Mouse (Mus musculus) heart, embryonic 14.5 days (tissue): ENCODE measurements at regions not wholly inside any gene's neighbourhood (a gene's known extent, or its start where the extent isn't known, plus 50 kb on each side); places are given as distances from the start of the nearest gene placed in this dataset.

Experiments used
- ATAC-seq: fragments of 200-750 bp; cut with Nextera tagmentation; 2 replicates; pipeline ENCODE4 v1.8.0; 2017; ENCODE audit warnings: low read depth, moderate TSS enrichment; ENCODE audit not compliant: insufficient number of reproducible peaks, insufficient read depth, low FRiP score
- H3K27ac ChIP-seq, 2 experiments: fragments of 200-500 bp in 1 of 2; fragments of 300-500 bp in 1 of 2; sonication (generic) in 1 of 2; replicated peaks in 1 of 2; 2 replicates each; pipeline ENCODE4 v1.5.1; 2012 to 2014; ENCODE audit warnings: low read depth in 2 of 2, low read length in 2 of 2, control low read depth in 1 of 2, mild to moderate bottlenecking in 1 of 2, mixed read lengths in 1 of 2; ENCODE audit not compliant: control insufficient read depth in 1 of 2, insufficient read depth in 1 of 2
- H3K27me3 ChIP-seq: fragments of 300-500 bp; sonication (generic); 2 replicates; pipeline ENCODE4 v1.6.1; 2014; ENCODE audit warnings: mild to moderate bottlenecking, low read length, control low read depth; ENCODE audit not compliant: control insufficient read depth, insufficient read depth
- H3K36me3 ChIP-seq: fragments of 300-500 bp; sonication (generic); 2 replicates; pipeline ENCODE4 v1.6.1; 2014; ENCODE audit warnings: mild to moderate bottlenecking, control low read depth, low read length, mixed read lengths; ENCODE audit not compliant: control insufficient read depth, insufficient read depth
- H3K4me1 ChIP-seq, 2 experiments: fragments of 200-500 bp in 1 of 2; fragments of 300-500 bp in 1 of 2; sonication (generic) in 1 of 2; 2 replicates each; pipeline ENCODE4 v1.6.1; 2012 to 2014; ENCODE audit warnings: low read length in 2 of 2, control low read depth in 1 of 2, mixed read lengths in 1 of 2; ENCODE audit not compliant: control insufficient read depth in 2 of 2, insufficient read depth in 2 of 2
- H3K4me2 ChIP-seq: fragments of 300-500 bp; sonication (generic); 2 replicates; pipeline ENCODE4 v1.6.1; 2014; ENCODE audit warnings: mild to moderate bottlenecking, low read length
- H3K4me3 ChIP-seq, 2 experiments: fragments of 200-500 bp in 1 of 2; fragments of 300-500 bp in 1 of 2; sonication (generic) in 1 of 2; 2 replicates each; pipeline ENCODE4 v1.5.1; 2012 to 2014; ENCODE audit warnings: low read length in 2 of 2, mild to moderate bottlenecking in 2 of 2, control low read depth in 1 of 2, low read depth in 1 of 2, moderate library complexity in 1 of 2; ENCODE audit not compliant: control insufficient read depth in 1 of 2, insufficient read depth in 1 of 2
- H3K9ac ChIP-seq: fragments of 300-500 bp; sonication (generic); 2 replicates; pipeline ENCODE4 v1.6.1; 2014; ENCODE audit warnings: mild to moderate bottlenecking, low read length
- H3K9me3 ChIP-seq: fragments of 300-500 bp; sonication (generic); 2 replicates; pipeline ENCODE4 v1.6.1; 2016; ENCODE audit warnings: low read length, control low read depth; ENCODE audit not compliant: control insufficient read depth
- WGBS: fragments of 180-500 bp; shearing (Covaris S2); extraction: QIAGEN DNeasy Blood & Tissue Kit; methylation state at CpG from one replicate; pipeline ENCODE4 v1.1.7; 2014; 5-methylcytosine and 5-hydroxymethylcytosine counted together

- H3K9me3 ChIP-seq: no peaks in the 10 kb centered on the region
- no peaks in the 10 kb centered on the region for H3K27me3 ChIP-seq
- no peak overlapping the region for H3K4me3 ChIP-seq
- no peak overlapping the region for H3K4me2 ChIP-seq
- H3K27ac ChIP-seq: no peak overlapping the region
- WGBS: 43% methylated on average over 10 of the region's 10 CpGs
- no peaks in the 10 kb centered on the region for H3K4me1 ChIP-seq
- H3K36me3 ChIP-seq: no peaks in the 10 kb centered on the region
- H3K9ac ChIP-seq: no peak overlapping the region
- no peak for ATAC-seq
Measured at GRCm38 (mm10) chr11:56159412-56160074, 118.7 kb upstream of the Nmur2 start.

DNA sequence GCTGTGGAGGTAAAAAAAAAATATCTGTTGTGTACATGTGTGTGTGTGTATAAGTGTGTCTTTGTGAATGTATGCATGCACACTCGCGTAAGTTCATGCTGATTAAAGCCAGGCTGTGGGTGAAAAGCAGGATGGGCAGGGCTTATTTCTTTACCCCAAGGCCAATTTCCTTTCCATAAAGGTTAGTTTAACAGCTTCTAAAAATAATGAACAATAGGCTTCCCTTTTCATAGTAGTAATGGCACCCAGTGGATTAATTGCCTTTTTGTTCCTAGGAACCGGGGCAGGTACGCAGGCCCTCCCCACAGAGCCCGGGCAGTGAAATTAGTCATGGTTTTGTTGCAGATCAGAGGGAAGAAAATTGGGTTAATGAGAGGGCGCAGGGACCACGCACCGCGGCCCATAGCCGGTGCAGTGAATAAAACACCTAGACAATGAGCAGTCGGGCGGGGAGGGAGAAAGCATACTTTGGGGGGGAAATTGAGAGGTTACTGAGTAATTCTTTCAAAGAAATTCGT is 110.1 kb upstream of the Nmur2 start:
- H3K9ac ChIP-seq: no peak overlapping the region
- H3K4me3 ChIP-seq: no peak overlapping the region
- no peak overlapping the region for H3K27ac ChIP-seq
- H3K9me3 ChIP-seq: no peaks in the 10 kb centered on the region
- ATAC-seq: no peak
- H3K4me2 ChIP-seq: no peak overlapping the region
- H3K36me3 ChIP-seq: no peaks in the 10 kb centered on the region
- H3K27me3 ChIP-seq: no peaks in the 10 kb centered on the region
- H3K4me1 ChIP-seq: no peaks in the 10 kb centered on the region
- WGBS: 76% methylated on average over 13 of the region's 13 CpGs

DNA sequence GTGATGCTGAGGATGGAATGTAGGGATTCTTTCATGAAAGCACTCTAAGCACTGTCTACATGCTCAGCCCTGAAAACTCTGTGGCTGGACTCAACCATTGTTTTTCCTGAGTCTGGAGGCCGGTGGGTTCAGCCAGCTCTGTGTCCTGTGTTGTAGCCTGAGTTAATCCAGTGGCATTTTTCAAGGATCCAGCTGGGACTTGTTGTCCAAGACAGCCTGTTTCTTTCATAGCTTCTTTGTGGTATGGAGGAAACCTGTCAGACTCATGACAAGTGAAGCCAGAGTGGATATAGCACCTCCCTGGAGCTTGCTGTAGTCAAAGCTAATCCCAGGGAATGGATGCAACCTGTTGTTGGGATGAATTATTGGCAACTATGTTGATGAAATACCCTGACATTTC is 108.9 kb upstream of the Nmur2 start:
- WGBS: 52% methylated on average over 1 of the region's 1 CpGs
- Histone ChIP-seq H3K9me3 (no peaks in the 10 kb centered on the region), H3K27ac (no peak overlapping the region), H3K27me3 (no peaks in the 10 kb centered on the region), H3K9ac (no peak overlapping the region), H3K4me2 (no peak overlapping the region), H3K36me3 (no peaks in the 10 kb centered on the region), H3K4me1 (no peaks in the 10 kb centered on the region), H3K4me3 (no peak overlapping the region)
- no peak for ATAC-seq

- Histone ChIP-seq H3K4me3 (no peak overlapping the region), H3K9me3 (no peaks in the 10 kb centered on the region), H3K27ac (no peak overlapping the region), H3K9ac (no peak overlapping the region), H3K4me2 (no peak overlapping the region), H3K36me3 (no peaks in the 10 kb centered on the region), H3K27me3 (no peaks in the 10 kb centered on the region), H3K4me1 (no peaks in the 10 kb centered on the region)
- no peak; the same call in 1 of the 2 replicates for ATAC-seq
- 64% methylated on average over 1 of the region's 1 CpGs for WGBS
Measured at GRCm38 (mm10) chr11:56148956-56149355, 108.1 kb upstream of the Nmur2 start.

- Histone ChIP-seq H3K9ac (no peak overlapping the region), H3K4me2 (no peak overlapping the region), H3K4me1 (no peaks in the 10 kb centered on the region), H3K4me3 (no peak overlapping the region), H3K27ac (no peak overlapping the region), H3K27me3 (no peaks in the 10 kb centered on the region), H3K36me3 (no peaks in the 10 kb centered on the region), H3K9me3 (no peaks in the 10 kb centered on the region)
- ATAC-seq: no peak
- 65% methylated on average over 5 of the region's 5 CpGs for WGBS
Measured at GRCm38 (mm10) chr11:56146708-56147107, 105.9 kb upstream of the Nmur2 start.

DNA sequence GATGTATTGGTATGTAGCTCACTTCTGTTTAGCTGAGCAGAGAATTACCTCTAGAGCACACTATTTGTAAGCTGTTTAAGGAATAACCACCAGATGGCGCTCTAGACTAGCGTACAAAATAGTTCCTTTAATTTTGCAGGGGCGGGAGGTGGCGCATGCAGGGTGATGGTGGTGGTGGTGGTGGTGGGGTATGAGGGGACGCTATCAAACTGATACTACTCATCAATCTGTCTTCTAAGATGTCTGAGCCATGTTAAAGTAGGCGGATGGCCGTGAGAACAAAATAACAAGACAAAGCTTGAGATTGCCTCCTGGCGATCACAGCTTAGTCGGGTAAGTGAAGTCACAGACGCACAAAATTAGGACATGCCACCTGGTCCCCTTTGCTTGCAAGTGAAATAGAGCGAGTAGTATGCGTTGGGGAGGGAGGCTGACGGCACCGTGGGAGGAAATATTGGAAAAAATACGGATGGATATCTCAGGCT is 90.6 kb upstream of the Nmur2 start:
- H3K4me1 ChIP-seq: no peaks in the 10 kb centered on the region
- no peaks in the 10 kb centered on the region for H3K27me3 ChIP-seq
- H3K4me3 ChIP-seq: no peak overlapping the region
- peak overlapping the region; percentile 35; the same call in 1 of the 2 replicates for H3K4me2 ChIP-seq
- H3K27ac ChIP-seq: no peak overlapping the region
- no peak overlapping the region for H3K9ac ChIP-seq
- ATAC-seq: no peak
- 26% methylated on average over 15 of the region's 15 CpGs for WGBS
- no peaks in the 10 kb centered on the region for H3K9me3 ChIP-seq
- no peaks in the 10 kb centered on the region for H3K36me3 ChIP-seq

DNA sequence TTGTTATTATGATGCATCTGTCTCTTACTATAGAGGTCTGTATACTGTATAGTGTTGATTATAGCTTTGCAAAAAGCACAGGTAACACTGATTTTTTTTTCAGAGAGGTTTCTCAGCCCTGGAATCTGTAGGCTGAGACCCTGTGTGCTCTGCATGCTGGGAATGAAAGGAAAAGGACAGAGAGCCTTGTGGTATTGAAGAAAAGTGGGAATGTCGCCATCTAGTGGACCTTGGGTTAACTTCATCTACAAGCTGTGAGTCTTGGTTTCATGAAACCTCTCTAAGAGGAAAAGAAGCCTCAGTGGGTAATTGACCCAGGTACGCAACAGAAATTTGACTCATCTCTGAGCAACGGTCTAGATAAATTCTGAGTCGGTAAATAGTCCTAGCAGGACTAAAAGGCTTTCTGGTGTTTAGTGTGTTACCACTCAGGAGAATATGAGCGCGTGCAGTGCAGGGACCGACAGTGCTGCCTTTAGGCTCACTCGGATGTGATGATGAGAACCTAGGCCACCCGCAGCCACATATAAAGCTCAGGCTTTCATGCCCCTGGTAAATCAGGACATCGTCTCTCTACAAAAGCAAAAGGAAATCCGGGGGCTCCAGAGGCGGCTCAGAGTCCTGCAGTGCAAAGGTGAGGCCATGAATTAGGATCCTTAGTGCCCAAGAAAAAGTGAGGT is 75.9 kb upstream of the Nmur2 start:
- Histone ChIP-seq H3K4me1 (no peaks in the 10 kb centered on the region), H3K4me2 (peak overlapping the region; percentile 25; the same call in 1 of the 2 replicates), H3K9ac (no peak overlapping the region), H3K27ac (no peak overlapping the region), H3K36me3 (no peaks in the 10 kb centered on the region), H3K27me3 (peaks cover 3% of the 10 kb centered on the region; the same call in 1 of the 2 replicates), H3K4me3 (no peak overlapping the region), H3K9me3 (no peaks in the 10 kb centered on the region)
- WGBS: 44% methylated on average over 12 of the region's 12 CpGs
- no peak for ATAC-seq
